Mouse (Mus musculus): ENCODE measurements around the gene Rsg1.

Rsg1 gene

GRCm38 (mm10) chr4:141213770-141214336 lies at the start of gene Rsg1:
Gene Rsg1 (plus strand): TSS chr4:141213956.
- DNase-seq (ENCODE audit: extremely low read depth, insufficient read length, low spot score) = peak; percentile 93

GRCm38 (mm10) chr4:141165744-141166292 lies 47.9 kb upstream of the Rsg1 start:
- DNase-seq (ENCODE audit: extremely low read depth, insufficient read length, low spot score) = no peak

- DNase-seq (ENCODE audit: extremely low read depth, insufficient read length, low spot score) = no peak
These were observed 46.6 kb upstream of the Rsg1 start for GRCm38 (mm10) chr4:141167156-141167555.

GRCm38 (mm10) chr4:141172121-141172520 lies 41.6 kb upstream of the Rsg1 start:
- no peak for DNase-seq (ENCODE audit: extremely low read depth, insufficient read length, low spot score)

- no peak for DNase-seq (ENCODE audit: extremely low read depth, insufficient read length, low spot score)
These were observed 38.0 kb upstream of the Rsg1 start for GRCm38 (mm10) chr4:141175783-141176182.

- no peak for DNase-seq (ENCODE audit: extremely low read depth, insufficient read length, low spot score)
These were observed 37.4 kb upstream of the Rsg1 start for GRCm38 (mm10) chr4:141176328-141176838.

- peak; percentile 48 for DNase-seq (ENCODE audit: extremely low read depth, insufficient read length, low spot score)
These were observed 35.3 kb upstream of the Rsg1 start for GRCm38 (mm10) chr4:141178500-141178899.

GRCm38 (mm10) chr4:141180831-141181230 lies 32.9 kb upstream of the Rsg1 start:
- no peak for DNase-seq (ENCODE audit: extremely low read depth, insufficient read length, low spot score)

GRCm38 (mm10) chr4:141181981-141182380 lies 31.8 kb upstream of the Rsg1 start:
- no peak for DNase-seq (ENCODE audit: extremely low read depth, insufficient read length, low spot score)

GRCm38 (mm10) chr4:141183932-141184331 lies 29.8 kb upstream of the Rsg1 start:
- no peak for DNase-seq (ENCODE audit: extremely low read depth, insufficient read length, low spot score)

GRCm38 (mm10) chr4:141184426-141184825 lies 29.3 kb upstream of the Rsg1 start:
- no peak for DNase-seq (ENCODE audit: extremely low read depth, insufficient read length, low spot score)

- DNase-seq (ENCODE audit: extremely low read depth, insufficient read length, low spot score) = no peak
These were observed 26.6 kb upstream of the Rsg1 start for GRCm38 (mm10) chr4:141186923-141187836.

GRCm38 (mm10) chr4:141191294-141191693 lies 22.5 kb upstream of the Rsg1 start:
- no peak for DNase-seq (ENCODE audit: extremely low read depth, insufficient read length, low spot score)

GRCm38 (mm10) chr4:141194553-141194952 lies 19.2 kb upstream of the Rsg1 start:
- DNase-seq (ENCODE audit: extremely low read depth, insufficient read length, low spot score) = no peak

GRCm38 (mm10) chr4:141196981-141197685 lies 16.6 kb upstream of the Rsg1 start:
- no peak for DNase-seq (ENCODE audit: extremely low read depth, insufficient read length, low spot score)

- no peak for DNase-seq (ENCODE audit: extremely low read depth, insufficient read length, low spot score)
These were observed 16.1 kb upstream of the Rsg1 start for GRCm38 (mm10) chr4:141197686-141198035.

GRCm38 (mm10) chr4:141200906-141201305 lies 12.8 kb upstream of the Rsg1 start:
- DNase-seq (ENCODE audit: extremely low read depth, insufficient read length, low spot score) = no peak

GRCm38 (mm10) chr4:141202192-141202591 lies 11.6 kb upstream of the Rsg1 start:
- no peak for DNase-seq (ENCODE audit: extremely low read depth, insufficient read length, low spot score)

- DNase-seq (ENCODE audit: extremely low read depth, insufficient read length, low spot score) = no peak
These were observed 9.1 kb upstream of the Rsg1 start for GRCm38 (mm10) chr4:141204580-141205061.

- no peak for DNase-seq (ENCODE audit: extremely low read depth, insufficient read length, low spot score)
These were observed 6.7 kb upstream of the Rsg1 start for GRCm38 (mm10) chr4:141207081-141207480.

All from 3134 (cell line).